Comparison of ENCODE assay signal across 21 mouse cellular contexts in genomic region chrX:135936452-135936851, GRCm38 (mm10). TPM values are rescaled to one million over a fixed set of nuclear protein-coding genes. Genes with fewer than 3 reads are reported as not detected.
DNase-seq lines count a peak whose midpoint lies in the region; ATAC-seq and TF ChIP-seq lines count a peak whose summit lies in the region.
"Had no signal": no experiment of that assay in that cellular context is flagged by ENCODE, and none has a peak within 500 bp of the region (broad histone marks: within the 10 kb centered on the region; RNA-seq: fewer than 3 reads in every experiment).

No protein-coding gene starts in this region.

- ATAC-seq in forebrain, postnatal 0 days: peak; percentile 51; the same call in 1 of the 2 replicates
- ATAC-seq in forebrain, embryonic 12.5 days (ENCODE audit: low FRiP score): no peak
- ATAC-seq in cerebellum, adult (ENCODE audit: insufficient number of reproducible peaks, low FRiP score, low TSS enrichment): no peak
- ATAC-seq: activated CD4-positive, CD25-positive, alpha-beta regulatory T cell, adult 4 months; forebrain, embryonic 15.5 days; hindbrain, embryonic 16.5 days; Patski had no signal

- intact Hi-C loops in left cerebral cortex, adult 2 months (cut with DNase I): no loop called here

- DNase-seq in forebrain, postnatal 0 days: peak; percentile 18
- no peak for DNase-seq in left cerebral cortex, adult 2 months (ENCODE audit: extremely low spot score in 1 of 2, low spot score in 2 of 2)
- DNase-seq in left cerebral cortex, adult 11 months (ENCODE audit: low spot score): no peak
- DNase-seq in 3T3-L1 (ENCODE audit: low read depth, low spot score): peak; percentile 1
- DNase-seq in brain, embryonic 14.5 days (ENCODE audit: low read depth): peak; percentile 46
- DNase-seq in lung, postnatal 10 days: no peak
- DNase-seq: adrenal gland, adult 2 months; adrenal gland, postnatal 25 days; cerebellum, adult 11-12 months; cerebellum, adult 9-11 months; cerebellum, postnatal 36 days; gastrocnemius, postnatal 14 days had no signal

- H3K9me3 ChIP-seq in forebrain, postnatal 0 days (ENCODE audit: low read length): no peaks in the 10 kb centered on the region
- H3K9me3 ChIP-seq in forebrain, embryonic 12.5 days: no peaks in the 10 kb centered on the region
- H3K9me3 ChIP-seq: embryonic facial prominence, embryonic 13.5 days; forebrain, embryonic 15.5 days; heart, embryonic 12.5 days had no signal

- no peaks in the 10 kb centered on the region for H3K36me3 ChIP-seq in forebrain, postnatal 0 days (ENCODE audit: insufficient read depth)
- H3K36me3 ChIP-seq in forebrain, embryonic 12.5 days (replicated peaks): no peaks in the 10 kb centered on the region
- H3K36me3 ChIP-seq: embryonic facial prominence, embryonic 13.5 days; forebrain, embryonic 15.5 days; heart, embryonic 12.5 days had no signal

- TF ChIP-seq POLR2A in brain, embryonic 14.5 days (IDR thresholded peaks at IDR 0.05; ENCODE audit: borderline replicate concordance, extremely low read depth, insufficient read depth, insufficient read length, poor library complexity, severe bottlenecking): no peak

- peak; percentile 34; the same call in 1 of the 2 replicates for TF ChIP-seq CTCF in forebrain, postnatal 0 days (IDR thresholded peaks at IDR 0.05; ENCODE audit: low read depth)
- peak; percentile 17 for TF ChIP-seq CTCF in left cerebral cortex, adult 2 months (IDR thresholded peaks at IDR 0.05)
- TF ChIP-seq CTCF in brain, embryonic 14.5 days (IDR thresholded peaks at IDR 0.05; ENCODE audit: borderline replicate concordance, extremely low read depth, insufficient read depth, insufficient read length): no peak

- H3K4me3 ChIP-seq in forebrain, postnatal 0 days (ENCODE audit: low read depth, low read length): no peak overlapping the region
- no peak overlapping the region for H3K4me3 ChIP-seq in forebrain, embryonic 12.5 days (replicated peaks)
- H3K4me3 ChIP-seq in left cerebral cortex, adult 2 months: no peak overlapping the region
- H3K4me3 ChIP-seq: embryonic facial prominence, embryonic 13.5 days; forebrain, embryonic 15.5 days; heart, embryonic 12.5 days had no signal

- no peak overlapping the region for H3K4me2 ChIP-seq in forebrain, postnatal 0 days (ENCODE audit: low read depth)
- no peak overlapping the region for H3K4me2 ChIP-seq in forebrain, embryonic 12.5 days
- H3K4me2 ChIP-seq: embryonic facial prominence, embryonic 13.5 days; forebrain, embryonic 15.5 days; heart, embryonic 12.5 days had no signal

- no peak overlapping the region for H3K27ac ChIP-seq in forebrain, postnatal 0 days (ENCODE audit: low read depth, low read length)
- H3K27ac ChIP-seq in forebrain, embryonic 12.5 days: no peak overlapping the region
- H3K27ac ChIP-seq in left cerebral cortex, adult 2 months: no peak overlapping the region
- H3K27ac ChIP-seq: embryonic facial prominence, embryonic 13.5 days; forebrain, embryonic 15.5 days had no signal

- 39% methylated on average over 1 of the region's 1 CpGs for WGBS in forebrain, postnatal 0 days
- 49% methylated on average over 1 of the region's 1 CpGs for WGBS in forebrain, embryonic 12.5 days

- H3K9ac ChIP-seq in forebrain, postnatal 0 days: no peak overlapping the region
- H3K9ac ChIP-seq in forebrain, embryonic 12.5 days: no peak overlapping the region
- H3K9ac ChIP-seq: embryonic facial prominence, embryonic 13.5 days; forebrain, embryonic 15.5 days; heart, embryonic 12.5 days had no signal

- no peaks in the 10 kb centered on the region for H3K27me3 ChIP-seq in forebrain, postnatal 0 days (ENCODE audit: insufficient read depth, low read length)
- H3K27me3 ChIP-seq in forebrain, embryonic 12.5 days: no peaks in the 10 kb centered on the region
- H3K27me3 ChIP-seq: CH12.LX; forebrain, embryonic 15.5 days; heart, embryonic 12.5 days had no signal

- H3K4me1 ChIP-seq in forebrain, postnatal 0 days (ENCODE audit: insufficient read depth): no peaks in the 10 kb centered on the region
- no peaks in the 10 kb centered on the region for H3K4me1 ChIP-seq in forebrain, embryonic 12.5 days
- H3K4me1 ChIP-seq: embryonic facial prominence, embryonic 13.5 days; forebrain, embryonic 15.5 days; heart, embryonic 12.5 days had no signal

RNA-seq across cellular contexts. Expression of gene Arxes2, which starts 57.2 kb away (rescaled TPM):
- total RNA-seq in forebrain, postnatal 0 days (2014; rRNA removed): 179 and 211 TPM in 2 replicates
- polyA plus RNA-seq in forebrain, postnatal 0 days (2015; fragmentation: Nextera tagmentation; extraction: Ambion mirVana): 235 and 280 TPM in 2 replicates
- polyA plus RNA-seq in forebrain, embryonic 12.5 days (2016; fragmentation: Nextera tagmentation; extraction: Ambion mirVana): 143 and 148 TPM in 2 replicates
- total RNA-seq in left cerebral cortex, adult 2 months (2021): 10 to 100 TPM; 59.2 to 73.2 TPM
- polyA plus RNA-seq in brain, embryonic 14.5 days (2012; rRNA removed): 130 and 147 TPM in 2 replicates

Comparison
In these comparisons a context has a peak if more than half of its experiments do, and no peak if none do; other contexts are left out.
1. DNase-seq: peak in forebrain, postnatal 0 days (single experiment), 3T3-L1 (single experiment) and brain, embryonic 14.5 days (single experiment); none in left cerebral cortex, adult 2 months (0 of 2), left cerebral cortex, adult 11 months (single experiment) and lung, postnatal 10 days (single experiment).